Mouse (Mus musculus): ENCODE data around the gene Atp6v0a1. TPM values are rescaled to one million over a fixed set of nuclear protein-coding genes. Genes with fewer than 3 reads are reported as not detected.

Gene Atp6v0a1
- polyA plus RNA-seq, 1 experiment from 2014 or later = 29.4 TPM

DNA sequence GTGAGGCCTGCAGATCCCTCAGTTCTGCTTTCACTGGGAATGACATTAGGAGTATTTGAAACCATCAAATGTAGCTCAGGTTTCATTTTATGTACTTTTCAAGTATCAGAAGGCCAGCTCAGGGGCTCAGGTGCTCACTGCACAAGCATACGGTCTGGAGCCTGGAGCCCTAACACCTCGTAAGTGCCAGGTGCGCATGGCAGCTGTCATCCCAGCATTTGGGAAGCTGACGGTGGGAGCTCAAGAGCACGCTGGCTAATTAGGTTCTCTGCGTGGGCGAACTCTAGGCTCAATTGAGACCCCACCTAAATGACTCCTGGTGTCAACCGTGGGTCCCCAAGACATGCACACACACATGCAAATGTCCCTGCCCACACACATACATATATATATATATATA is 20.1 kb downstream of the Atp6v0a1 start:
- ATAC-seq = no peak
- Histone ChIP-seq H3K36me3 (replicated peaks; ENCODE audit: insufficient read depth, low read length) (peaks cover 80% of the 10 kb centered on the region), H3K4me1 (ENCODE audit: insufficient read depth) (no peaks in the 10 kb centered on the region), H3K4me3 (ENCODE audit: low read depth, low read length) (no peak overlapping the region), H3K4me2 (ENCODE audit: low read depth, low read length) (no peak overlapping the region), H3K9me3 (ENCODE audit: low read length) (no peaks in the 10 kb centered on the region), H3K27ac (ENCODE audit: low read depth) (no peak overlapping the region), H3K9ac (replicated peaks) (no peak overlapping the region), H3K27me3 (ENCODE audit: insufficient read depth, low read length) (no peaks in the 10 kb centered on the region)
- no peak for TF ChIP-seq CTCF (IDR thresholded peaks at IDR 0.05; ENCODE audit: low read depth)
- no peak for TF ChIP-seq EP300 (IDR thresholded peaks at IDR 0.05; ENCODE audit: low read depth)
- no peak for DNase-seq
- WGBS (ENCODE audit: insufficient replicate concordance) = 90% methylated on average over 8 of the region's 8 CpGs

DNA sequence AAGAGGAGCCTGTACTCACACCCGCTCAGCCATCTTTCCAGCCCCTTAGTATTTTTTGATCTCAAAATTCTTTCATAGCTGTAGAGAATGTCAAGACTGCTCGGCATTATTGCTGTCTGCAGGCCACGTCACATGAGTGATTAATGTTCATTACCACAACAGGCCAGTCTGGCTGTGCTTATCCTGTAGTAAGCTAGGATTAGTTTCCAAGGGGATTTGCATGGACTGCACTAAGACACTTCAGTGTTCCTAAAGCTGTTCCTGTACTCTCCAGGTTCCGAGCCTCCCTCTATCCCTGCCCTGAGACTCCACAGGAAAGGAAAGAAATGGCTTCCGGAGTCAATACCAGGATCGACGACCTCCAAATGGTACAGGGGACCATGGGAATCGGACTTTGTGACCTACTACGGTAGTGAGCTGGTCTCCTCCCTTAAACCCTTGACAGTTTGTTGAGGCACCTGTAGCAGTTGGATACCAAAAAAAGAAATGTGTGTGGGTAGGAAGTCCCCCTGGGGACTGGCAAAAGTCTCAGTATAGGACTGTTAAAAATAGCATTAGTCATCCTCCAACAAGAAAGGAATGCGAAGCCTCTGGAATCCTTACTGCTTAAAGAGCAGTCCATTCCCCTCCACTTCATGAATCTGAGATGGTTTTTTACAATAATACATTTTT is 21.0 kb downstream of the Atp6v0a1 start:
- H3K27ac ChIP-seq (ENCODE audit: low read depth) = no peak overlapping the region
- H3K36me3 ChIP-seq (replicated peaks; ENCODE audit: insufficient read depth, low read length) = peaks cover 83% of the 10 kb centered on the region
- 81% methylated on average over 10 of the region's 10 CpGs for WGBS (ENCODE audit: insufficient replicate concordance)
- H3K4me3 ChIP-seq (ENCODE audit: low read depth, low read length) = no peak overlapping the region
- DNase-seq (no peak), ATAC-seq (no peak)
- TF ChIP-seq EP300 (IDR thresholded peaks at IDR 0.05; ENCODE audit: low read depth) (no peak), CTCF (IDR thresholded peaks at IDR 0.05; ENCODE audit: low read depth) (no peak)
- H3K27me3 ChIP-seq (ENCODE audit: insufficient read depth, low read length) = no peaks in the 10 kb centered on the region
- no peaks in the 10 kb centered on the region for H3K9me3 ChIP-seq (ENCODE audit: low read length)
- no peaks in the 10 kb centered on the region for H3K4me1 ChIP-seq (ENCODE audit: insufficient read depth)
- H3K9ac ChIP-seq (replicated peaks) = no peak overlapping the region
- no peak overlapping the region for H3K4me2 ChIP-seq (ENCODE audit: low read depth, low read length)

DNA sequence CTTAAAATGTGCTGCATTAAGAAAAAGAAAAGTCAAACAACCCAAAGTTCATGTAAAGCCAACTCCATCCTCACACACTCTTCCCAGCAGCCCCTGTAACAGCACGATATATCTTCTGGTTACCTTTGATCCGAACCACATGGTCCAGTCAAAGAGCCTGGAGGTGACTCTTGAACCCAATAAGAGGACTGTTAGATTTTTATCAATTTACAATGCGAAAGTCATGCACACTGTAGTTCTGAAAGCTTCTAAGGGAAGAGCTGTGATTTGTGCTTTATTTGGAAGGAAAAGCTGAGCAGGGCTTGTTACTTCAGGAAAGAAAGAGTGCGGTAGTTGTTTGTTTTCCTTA is 21.5 kb downstream of the Atp6v0a1 start:
- Histone ChIP-seq H3K36me3 (replicated peaks; ENCODE audit: insufficient read depth, low read length) (peaks cover 82% of the 10 kb centered on the region), H3K9ac (replicated peaks) (no peak overlapping the region), H3K27ac (ENCODE audit: low read depth) (no peak overlapping the region), H3K9me3 (ENCODE audit: low read length) (no peaks in the 10 kb centered on the region), H3K4me1 (ENCODE audit: insufficient read depth) (no peaks in the 10 kb centered on the region), H3K27me3 (ENCODE audit: insufficient read depth, low read length) (no peaks in the 10 kb centered on the region), H3K4me3 (ENCODE audit: low read depth, low read length) (no peak overlapping the region), H3K4me2 (ENCODE audit: low read depth, low read length) (no peak overlapping the region)
- DNase-seq (no peak), ATAC-seq (no peak)
- 67% methylated on average over 4 of the region's 4 CpGs for WGBS (ENCODE audit: insufficient replicate concordance)
- TF ChIP-seq CTCF (IDR thresholded peaks at IDR 0.05; ENCODE audit: low read depth) (no peak), EP300 (IDR thresholded peaks at IDR 0.05; ENCODE audit: low read depth) (no peak)

DNA sequence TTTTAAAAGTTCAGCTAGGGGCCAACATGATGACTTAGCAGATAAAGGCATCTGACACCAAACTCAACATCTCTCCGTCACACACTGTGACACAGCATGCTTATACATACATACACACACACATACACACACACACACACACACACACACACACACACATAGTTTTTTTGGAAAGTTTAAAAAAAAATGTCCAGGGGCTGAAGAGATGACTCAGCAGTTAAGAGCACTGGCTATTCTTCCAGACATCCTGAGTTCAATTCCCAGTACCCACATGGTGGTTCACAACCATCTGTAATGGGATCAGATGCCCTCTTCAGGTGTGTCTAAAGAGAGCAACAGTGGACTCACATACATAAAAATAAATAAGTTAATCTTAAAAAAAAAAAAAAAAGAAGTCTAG is 22.2 kb downstream of the Atp6v0a1 start:
- no peak overlapping the region for H3K9ac ChIP-seq (replicated peaks)
- H3K27ac ChIP-seq (ENCODE audit: low read depth) = no peak overlapping the region
- H3K4me3 ChIP-seq (ENCODE audit: low read depth, low read length) = no peak overlapping the region
- H3K27me3 ChIP-seq (ENCODE audit: insufficient read depth, low read length) = no peaks in the 10 kb centered on the region
- ATAC-seq (no peak), DNase-seq (no peak)
- TF ChIP-seq CTCF (IDR thresholded peaks at IDR 0.05; ENCODE audit: low read depth) (no peak), EP300 (IDR thresholded peaks at IDR 0.05; ENCODE audit: low read depth) (no peak)
- H3K4me2 ChIP-seq (ENCODE audit: low read depth, low read length) = no peak overlapping the region
- 94% methylated on average over 1 of the region's 1 CpGs for WGBS (ENCODE audit: insufficient replicate concordance)
- no peaks in the 10 kb centered on the region for H3K4me1 ChIP-seq (ENCODE audit: insufficient read depth)
- peaks cover 83% of the 10 kb centered on the region for H3K36me3 ChIP-seq (replicated peaks; ENCODE audit: insufficient read depth, low read length)
- no peaks in the 10 kb centered on the region for H3K9me3 ChIP-seq (ENCODE audit: low read length)

DNA sequence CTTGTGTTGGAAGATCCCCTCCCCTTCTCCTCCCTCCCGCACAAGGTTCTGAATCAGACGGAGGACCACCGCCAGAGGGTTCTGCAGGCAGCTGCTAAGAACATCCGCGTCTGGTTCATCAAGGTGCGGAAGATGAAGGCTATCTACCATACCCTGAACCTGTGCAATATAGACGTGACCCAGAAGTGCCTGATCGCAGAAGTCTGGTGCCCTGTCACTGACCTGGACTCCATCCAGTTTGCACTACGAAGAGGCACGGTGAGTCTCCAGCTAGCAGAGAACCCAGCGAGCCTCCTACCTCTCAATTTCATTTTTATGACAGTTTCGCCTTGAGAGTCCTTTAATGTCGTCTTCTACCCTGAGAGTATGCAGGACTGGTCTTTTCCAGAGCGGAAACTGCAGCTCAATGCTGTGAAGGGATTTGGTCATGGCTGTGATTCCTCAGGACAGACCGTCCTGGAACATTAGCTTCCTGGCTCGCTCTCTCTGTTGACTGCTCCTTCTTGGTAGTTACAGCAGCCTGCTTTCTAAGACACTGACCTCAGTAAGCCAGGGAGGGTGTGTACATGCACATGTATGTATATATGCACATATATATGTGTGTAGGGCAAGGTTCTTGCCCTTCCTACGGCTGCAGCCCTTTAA is 24.7 kb downstream of the Atp6v0a1 start:
- H3K4me1 ChIP-seq (ENCODE audit: insufficient read depth) = no peaks in the 10 kb centered on the region
- H3K4me2 ChIP-seq (ENCODE audit: low read depth, low read length) = no peak overlapping the region
- H3K9me3 ChIP-seq (ENCODE audit: low read length) = no peaks in the 10 kb centered on the region
- H3K9ac ChIP-seq (replicated peaks) = no peak overlapping the region
- DNase-seq (no peak), ATAC-seq (no peak)
- 92% methylated on average over 17 of the region's 17 CpGs for WGBS (ENCODE audit: insufficient replicate concordance)
- H3K27me3 ChIP-seq (ENCODE audit: insufficient read depth, low read length) = no peaks in the 10 kb centered on the region
- H3K4me3 ChIP-seq (ENCODE audit: low read depth, low read length) = no peak overlapping the region
- H3K27ac ChIP-seq (ENCODE audit: low read depth) = no peak overlapping the region
- no peak for TF ChIP-seq CTCF (IDR thresholded peaks at IDR 0.05; ENCODE audit: low read depth)
- no peak for TF ChIP-seq EP300 (IDR thresholded peaks at IDR 0.05; ENCODE audit: low read depth)
- peaks cover 84% of the 10 kb centered on the region for H3K36me3 ChIP-seq (replicated peaks; ENCODE audit: insufficient read depth, low read length)

DNA sequence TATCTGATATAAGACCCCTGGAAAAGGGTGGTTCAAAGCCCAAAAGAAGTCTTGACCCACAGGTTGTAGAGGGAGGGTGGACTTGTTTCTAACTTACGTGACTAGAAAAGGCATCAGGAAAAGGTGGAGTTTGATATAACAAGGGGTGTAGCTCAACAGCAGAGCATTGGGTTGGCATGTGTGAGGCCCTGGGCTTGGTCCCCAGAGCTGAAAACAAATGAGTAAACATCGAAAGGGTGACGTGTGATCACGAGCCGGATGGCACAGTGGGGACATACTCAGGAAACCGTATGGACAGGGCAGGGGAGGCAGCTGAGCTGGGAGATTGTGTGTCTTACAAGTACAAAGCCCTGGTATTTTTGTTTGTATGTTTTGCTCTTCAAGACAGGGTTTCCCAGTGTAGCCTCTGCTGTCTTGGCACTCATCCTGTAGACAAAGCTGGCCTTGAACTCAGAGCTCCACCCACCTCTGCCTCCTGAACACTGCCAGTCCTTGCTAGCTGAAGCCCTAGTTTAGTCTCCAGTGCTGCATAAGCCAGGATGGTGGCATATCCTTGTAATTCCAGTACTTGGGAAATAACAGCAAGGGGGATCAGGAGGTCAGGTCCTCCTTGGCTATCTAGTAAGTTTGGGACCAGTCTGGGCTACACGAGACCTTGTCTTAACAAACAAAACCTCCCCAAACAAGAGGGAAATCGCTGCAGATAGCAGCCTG is 25.5 kb downstream of the Atp6v0a1 start:
- no peak for DNase-seq

More for the DNA sequence above, 25.5 kb downstream of the Atp6v0a1 start:
- H3K27ac ChIP-seq (ENCODE audit: low read depth) = no peak overlapping the region
- 92% methylated on average over 8 of the region's 8 CpGs for WGBS (ENCODE audit: insufficient replicate concordance)
- H3K9ac ChIP-seq (replicated peaks) = no peak overlapping the region
- no peaks in the 10 kb centered on the region for H3K9me3 ChIP-seq (ENCODE audit: low read length)
- H3K4me2 ChIP-seq (ENCODE audit: low read depth, low read length) = no peak overlapping the region
- TF ChIP-seq CTCF (IDR thresholded peaks at IDR 0.05; ENCODE audit: low read depth) = no peak
- no peak for TF ChIP-seq EP300 (IDR thresholded peaks at IDR 0.05; ENCODE audit: low read depth)
- no peaks in the 10 kb centered on the region for H3K27me3 ChIP-seq (ENCODE audit: insufficient read depth, low read length)
- no peaks in the 10 kb centered on the region for H3K4me1 ChIP-seq (ENCODE audit: insufficient read depth)
- peaks cover 84% of the 10 kb centered on the region for H3K36me3 ChIP-seq (replicated peaks; ENCODE audit: insufficient read depth, low read length)
- ATAC-seq = no peak
- H3K4me3 ChIP-seq (ENCODE audit: low read depth, low read length) = no peak overlapping the region

Data from liver, postnatal 0 days (tissue).